Mouse (Mus musculus): ENCODE measurements around the gene Foxa1.

- TF ChIP-seq CTCF (IDR thresholded peaks at IDR 0.05; ENCODE audit: borderline replicate concordance, extremely low read depth, insufficient read depth, insufficient read length) (no peak), POLR2A (IDR thresholded peaks at IDR 0.05; ENCODE audit: borderline replicate concordance, extremely low read depth, insufficient read depth, insufficient read length, poor library complexity, severe bottlenecking) (no peak)
These were observed 2.4 kb upstream of the Foxa1 start for GRCm38 (mm10) chr12:57548981-57549666.

Data from brain, embryonic 14.5 days (tissue).